Mouse (Mus musculus) forebrain, embryonic 10.5 days (tissue): ENCODE results near the gene Pkp3. TPM values are rescaled to one million over a fixed set of nuclear protein-coding genes. Genes with fewer than 3 reads are reported as not detected.

Experiments
- polyA plus RNA-seq: library from polyadenylated mRNA; unstranded; fragments of >200 nt; fragmentation: Nextera tagmentation; extraction: Ambion mirVana; gene quantifications from 2 replicates; pipeline ENCODE4 v1.2.1, GENCODE M21; 2016

Gene Pkp3
- polyA plus RNA-seq, 1 experiment from 2014 or later = 2.4 TPM

Other genes with a start within 250 kb of the Pkp3 start
- gene Urah, start 243.2 kb upstream of the Pkp3 start, polyA plus RNA-seq = 0.41 and 0.64 TPM in 2 replicates
- not detected in 2 replicates for gene Scgb1c1, start 232.7 kb upstream of the Pkp3 start, polyA plus RNA-seq
- not detected in 2 replicates for gene Odf3, start 230.4 kb upstream of the Pkp3 start, polyA plus RNA-seq
- gene Gm45785, start 221.9 kb upstream of the Pkp3 start, polyA plus RNA-seq = not detected in 2 replicates
- 51.3 and 57.6 TPM in 2 replicates for gene Ric8a, start 221.3 kb upstream of the Pkp3 start, polyA plus RNA-seq
- 21.2 and 22.5 TPM in 2 replicates for gene Bet1l, start 220.6 kb upstream of the Pkp3 start, polyA plus RNA-seq
- gene Psmd13, start 196.2 kb upstream of the Pkp3 start, polyA plus RNA-seq = 354 and 374 TPM in 2 replicates
- 26.8 and 28.4 TPM in 2 replicates for gene Sirt3, start 195.9 kb upstream of the Pkp3 start, polyA plus RNA-seq
- not detected in 2 replicates for gene Cox8b, start 177.8 kb upstream of the Pkp3 start, polyA plus RNA-seq
- gene Nlrp6, start 157.3 kb upstream of the Pkp3 start, polyA plus RNA-seq = 0.06 and 0.10 TPM in 2 replicates
- gene Pgghg, start 136.8 kb upstream of the Pkp3 start, polyA plus RNA-seq = 14.2 and 14.5 TPM in 2 replicates
- 2.0 TPM in 2 replicates for gene Ifitm5, start 127.9 kb upstream of the Pkp3 start, polyA plus RNA-seq
- gene Gm45717, start 122.3 kb upstream of the Pkp3 start, polyA plus RNA-seq = 0.33 TPM in 1 of 2 replicates, not detected in the other
- gene Ifitm2, start 122.2 kb upstream of the Pkp3 start, polyA plus RNA-seq = 365 and 397 TPM in 2 replicates
- 3.7 and 4.1 TPM in 2 replicates for gene Ifitm1, start 111.0 kb upstream of the Pkp3 start, polyA plus RNA-seq
- 10.8 and 13.8 TPM in 2 replicates for gene Ifitm3, start 67.4 kb upstream of the Pkp3 start, polyA plus RNA-seq
- not detected in 2 replicates for gene Ifitm6, start 60.3 kb upstream of the Pkp3 start, polyA plus RNA-seq
- not detected in 2 replicates for gene Gm17387, start 49.1 kb upstream of the Pkp3 start, polyA plus RNA-seq
- 24.6 and 30.4 TPM in 2 replicates for gene B4galnt4, start 17.1 kb upstream of the Pkp3 start, polyA plus RNA-seq
- gene Sigirr, start 22.4 kb downstream of the Pkp3 start, polyA plus RNA-seq = 2.0 and 2.2 TPM in 2 replicates
- gene Ano9, start 39.6 kb downstream of the Pkp3 start, polyA plus RNA-seq = 0.53 and 0.69 TPM in 2 replicates
- gene Ptdss2, start 44.2 kb downstream of the Pkp3 start, polyA plus RNA-seq = 81.1 and 84.7 TPM in 2 replicates
- 64.2 and 66.6 TPM in 2 replicates for gene Rnh1, start 94.6 kb downstream of the Pkp3 start, polyA plus RNA-seq
- gene Hras, start 115.8 kb downstream of the Pkp3 start, polyA plus RNA-seq = 80.6 and 82.7 TPM in 2 replicates
- 15.5 and 15.6 TPM in 2 replicates for gene Lrrc56, start 115.9 kb downstream of the Pkp3 start, polyA plus RNA-seq
- 3.4 and 4.4 TPM in 2 replicates for gene Lmntd2, start 135.9 kb downstream of the Pkp3 start, polyA plus RNA-seq
- 50.8 and 53.8 TPM in 2 replicates for gene Rassf7, start 137.6 kb downstream of the Pkp3 start, polyA plus RNA-seq
- gene Phrf1, start 150.6 kb downstream of the Pkp3 start, polyA plus RNA-seq = 121 and 124 TPM in 2 replicates
- gene Irf7, start 188.3 kb downstream of the Pkp3 start, polyA plus RNA-seq = 0.15 and 0.23 TPM in 2 replicates
- gene Cdhr5, start 198.6 kb downstream of the Pkp3 start, polyA plus RNA-seq = not detected in 2 replicates
- 0.87 and 1.7 TPM in 2 replicates for gene Sct, start 200.9 kb downstream of the Pkp3 start, polyA plus RNA-seq
- 0.17 and 0.46 TPM in 2 replicates for gene Drd4, start 213.8 kb downstream of the Pkp3 start, polyA plus RNA-seq
- 59.2 and 59.3 TPM in 2 replicates for gene Deaf1, start 249.5 kb downstream of the Pkp3 start, polyA plus RNA-seq
- gene Tmem80, start 249.5 kb downstream of the Pkp3 start, polyA plus RNA-seq = 48.2 and 51.0 TPM in 2 replicates